Mouse (Mus musculus): ENCODE data around the gene Snx22. TPM values are rescaled to one million over a fixed set of nuclear protein-coding genes. Genes with fewer than 3 reads are reported as not detected.

The Snx22 gene
- polyA plus RNA-seq, 1 experiment: 0.16 TPM

- Histone ChIP-seq H3K27me3 (replicated peaks) (peaks cover 46% of the 10 kb centered on the region), H3K36me3 (replicated peaks; ENCODE audit: low read length) (no peaks in the 10 kb centered on the region), H3K9me3 (peaks cover 14% of the 10 kb centered on the region), H3K4me3 (replicated peaks) (no peak overlapping the region), H3K4me1 (peaks cover 9% of the 10 kb centered on the region)
- no peak for TF ChIP-seq GATA1 (IDR thresholded peaks at IDR 0.05; ENCODE audit: borderline replicate concordance, low read length)
- no peak for TF ChIP-seq FLI1 (IDR thresholded peaks at IDR 0.05; ENCODE audit: low read length)
Observed at GRCm38 (mm10) chr9:66078072-66078471, 8.6 kb upstream of the Snx22 start.

DNA sequence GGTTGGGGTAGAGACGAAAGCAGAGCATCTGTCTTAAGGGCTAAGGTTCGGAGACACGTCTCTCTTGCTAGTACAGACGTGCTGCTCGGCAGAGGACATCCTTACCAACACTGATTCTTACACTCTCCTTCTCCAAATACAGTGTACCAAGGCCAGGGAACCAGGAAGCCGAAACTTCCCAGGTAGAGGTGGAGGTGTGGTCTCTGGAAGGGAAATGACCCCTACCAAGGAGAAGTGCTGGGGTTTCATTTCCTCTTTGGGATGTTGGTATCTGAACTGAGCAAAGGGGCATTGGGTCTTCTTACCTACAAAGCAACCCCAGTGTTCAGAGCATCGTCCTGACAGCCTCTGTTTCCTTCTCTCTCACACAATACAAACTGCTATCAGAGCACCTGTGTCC lies 3.2 kb upstream of the Snx22 start:
- Histone ChIP-seq H3K36me3 (replicated peaks; ENCODE audit: low read length) (no peaks in the 10 kb centered on the region), H3K9me3 (peaks cover 14% of the 10 kb centered on the region), H3K4me3 (replicated peaks) (no peak overlapping the region), H3K27me3 (replicated peaks) (peaks cover 59% of the 10 kb centered on the region), H3K4me1 (peaks cover 19% of the 10 kb centered on the region)
- TF ChIP-seq FLI1 (IDR thresholded peaks at IDR 0.05; ENCODE audit: low read length) (no peak), GATA1 (IDR thresholded peaks at IDR 0.05; ENCODE audit: borderline replicate concordance, low read length) (no peak)

DNA sequence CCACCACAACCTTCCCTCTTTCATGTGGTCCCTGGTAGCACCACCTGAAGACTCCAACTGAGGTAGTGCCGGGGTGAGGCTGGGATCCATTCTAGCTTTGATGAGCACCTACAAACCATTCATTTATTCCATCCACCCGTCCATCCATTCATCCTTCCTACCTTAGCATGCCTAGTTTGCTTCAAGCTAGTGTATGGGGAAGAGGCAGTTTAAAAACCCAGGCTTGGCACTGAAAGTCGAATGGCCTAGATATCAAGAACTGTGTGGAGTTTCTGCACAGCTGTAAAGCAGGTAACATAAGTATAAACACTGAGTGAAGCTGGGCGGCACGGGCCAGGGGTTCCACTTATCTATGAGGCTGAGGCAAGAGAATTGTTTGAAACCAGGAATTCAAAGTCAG lies 632 bp upstream of the Snx22 start:
- H3K36me3 ChIP-seq (replicated peaks; ENCODE audit: low read length): peaks cover 25% of the 10 kb centered on the region
- peaks cover 47% of the 10 kb centered on the region for H3K27me3 ChIP-seq (replicated peaks)
- TF ChIP-seq FLI1 (IDR thresholded peaks at IDR 0.05; ENCODE audit: low read length) (no peak), GATA1 (IDR thresholded peaks at IDR 0.05; ENCODE audit: borderline replicate concordance, low read length) (no peak)
- peaks cover 29% of the 10 kb centered on the region for H3K4me1 ChIP-seq
- peaks cover 14% of the 10 kb centered on the region for H3K9me3 ChIP-seq
- H3K4me3 ChIP-seq (replicated peaks): no peak overlapping the region

- no peak for TF ChIP-seq GATA1 (IDR thresholded peaks at IDR 0.05; ENCODE audit: borderline replicate concordance, low read length)
- TF ChIP-seq FLI1 (IDR thresholded peaks at IDR 0.05; ENCODE audit: low read length): no peak
- peaks cover 34% of the 10 kb centered on the region for H3K36me3 ChIP-seq (replicated peaks; ENCODE audit: low read length)
- peaks cover 44% of the 10 kb centered on the region for H3K27me3 ChIP-seq (replicated peaks)
- peaks cover 5% of the 10 kb centered on the region for H3K9me3 ChIP-seq
- peak overlapping the region; percentile 92 for H3K4me3 ChIP-seq (replicated peaks)
- peaks cover 34% of the 10 kb centered on the region for H3K4me1 ChIP-seq
Observed at GRCm38 (mm10) chr9:66068971-66069391, 538 bp downstream of the Snx22 start.

GRCm38 (mm10) chr9:66068056-66068455 lies 1.5 kb downstream of the Snx22 start:
- H3K4me1 ChIP-seq: peaks cover 35% of the 10 kb centered on the region
- no peak overlapping the region for H3K4me3 ChIP-seq (replicated peaks)
- H3K9me3 ChIP-seq: no peaks in the 10 kb centered on the region
- no peak for TF ChIP-seq GATA1 (IDR thresholded peaks at IDR 0.05; ENCODE audit: borderline replicate concordance, low read length)
- TF ChIP-seq FLI1 (IDR thresholded peaks at IDR 0.05; ENCODE audit: low read length): no peak
- H3K27me3 ChIP-seq (replicated peaks): peaks cover 35% of the 10 kb centered on the region
- H3K36me3 ChIP-seq (replicated peaks; ENCODE audit: low read length): peaks cover 43% of the 10 kb centered on the region

DNA sequence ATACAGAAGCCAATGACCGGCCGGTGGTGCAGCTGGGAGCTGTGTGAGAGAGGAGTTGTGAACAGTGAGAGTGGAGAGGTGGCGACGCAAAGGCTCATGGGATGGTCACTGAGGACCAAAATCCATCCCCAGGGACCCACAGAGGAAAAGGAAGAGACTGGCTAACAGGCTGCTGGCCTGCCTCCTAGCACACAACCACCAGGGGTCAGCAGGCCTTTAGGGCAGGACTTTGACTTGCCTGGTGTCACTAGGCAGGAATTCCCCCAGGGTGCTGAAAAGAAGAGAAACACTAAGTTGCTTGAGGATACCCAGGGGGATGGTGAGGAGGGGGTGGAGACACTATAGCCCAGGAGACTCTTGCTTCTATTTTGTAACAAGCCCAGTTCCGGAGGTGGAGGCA lies 2.0 kb downstream of the Snx22 start:
- Histone ChIP-seq H3K9me3 (no peaks in the 10 kb centered on the region), H3K4me1 (peaks cover 40% of the 10 kb centered on the region), H3K36me3 (replicated peaks; ENCODE audit: low read length) (peaks cover 48% of the 10 kb centered on the region), H3K27me3 (replicated peaks) (peaks cover 30% of the 10 kb centered on the region), H3K4me3 (replicated peaks) (no peak overlapping the region)
- TF ChIP-seq FLI1 (IDR thresholded peaks at IDR 0.05; ENCODE audit: low read length): no peak
- no peak for TF ChIP-seq GATA1 (IDR thresholded peaks at IDR 0.05; ENCODE audit: borderline replicate concordance, low read length)

- H3K9me3 ChIP-seq: no peaks in the 10 kb centered on the region
- peaks cover 53% of the 10 kb centered on the region for H3K36me3 ChIP-seq (replicated peaks; ENCODE audit: low read length)
- H3K4me1 ChIP-seq: peaks cover 45% of the 10 kb centered on the region
- TF ChIP-seq FLI1 (IDR thresholded peaks at IDR 0.05; ENCODE audit: low read length) (no peak), GATA1 (IDR thresholded peaks at IDR 0.05; ENCODE audit: borderline replicate concordance, low read length) (no peak)
- H3K4me3 ChIP-seq (replicated peaks): no peak overlapping the region
- peaks cover 29% of the 10 kb centered on the region for H3K27me3 ChIP-seq (replicated peaks)
Observed at GRCm38 (mm10) chr9:66066791-66067190, 2.7 kb downstream of the Snx22 start.

GRCm38 (mm10) chr9:66064316-66064715 lies 5.2 kb downstream of the Snx22 start:
- TF ChIP-seq FLI1 (IDR thresholded peaks at IDR 0.05; ENCODE audit: low read length) (no peak), GATA1 (IDR thresholded peaks at IDR 0.05; ENCODE audit: borderline replicate concordance, low read length) (no peak)
- Histone ChIP-seq H3K9me3 (no peaks in the 10 kb centered on the region), H3K4me3 (replicated peaks) (peak overlapping the region; percentile 8), H3K27me3 (replicated peaks) (peaks cover 15% of the 10 kb centered on the region), H3K4me1 (peaks cover 51% of the 10 kb centered on the region), H3K36me3 (replicated peaks; ENCODE audit: low read length) (peaks cover 57% of the 10 kb centered on the region)

GRCm38 (mm10) chr9:66063446-66063845 lies 6.1 kb downstream of the Snx22 start:
- TF ChIP-seq FLI1 (IDR thresholded peaks at IDR 0.05; ENCODE audit: low read length): no peak
- H3K27me3 ChIP-seq (replicated peaks): peaks cover 7% of the 10 kb centered on the region
- peaks cover 57% of the 10 kb centered on the region for H3K36me3 ChIP-seq (replicated peaks; ENCODE audit: low read length)
- no peak overlapping the region for H3K4me3 ChIP-seq (replicated peaks)
- no peaks in the 10 kb centered on the region for H3K9me3 ChIP-seq
- H3K4me1 ChIP-seq: peaks cover 51% of the 10 kb centered on the region

DNA sequence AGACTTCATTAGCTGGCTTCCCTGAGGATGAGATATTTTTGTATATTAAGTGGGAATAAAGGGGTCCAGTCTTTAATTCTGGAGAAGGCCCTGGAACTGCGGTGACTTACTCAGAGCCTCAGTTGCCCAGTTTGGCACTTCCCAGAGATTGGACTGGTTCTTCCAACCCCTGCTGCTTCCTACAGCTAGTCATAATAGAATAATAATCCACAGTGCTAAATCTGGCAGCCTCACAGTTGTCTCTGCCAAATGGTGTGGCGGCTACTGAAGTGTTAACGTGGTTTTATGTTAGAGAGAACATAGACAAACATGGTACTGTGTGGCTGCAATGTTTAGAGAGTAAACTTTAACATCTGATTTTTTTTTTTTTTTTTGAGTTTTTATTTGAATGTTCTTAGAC lies 7.9 kb downstream of the Snx22 start:
- peaks cover 48% of the 10 kb centered on the region for H3K36me3 ChIP-seq (replicated peaks; ENCODE audit: low read length)
- no peak for TF ChIP-seq GATA1 (IDR thresholded peaks at IDR 0.05; ENCODE audit: borderline replicate concordance, low read length)

GRCm38 (mm10) chr9:66060986-66061385 lies 8.5 kb downstream of the Snx22 start:
- Histone ChIP-seq H3K9me3 (no peaks in the 10 kb centered on the region), H3K4me1 (peaks cover 53% of the 10 kb centered on the region), H3K27me3 (replicated peaks) (no peaks in the 10 kb centered on the region), H3K4me3 (replicated peaks) (peak overlapping the region; percentile 97), H3K36me3 (replicated peaks; ENCODE audit: low read length) (peaks cover 41% of the 10 kb centered on the region)
- TF ChIP-seq FLI1 (IDR thresholded peaks at IDR 0.05; ENCODE audit: low read length): no peak
- no peak for TF ChIP-seq GATA1 (IDR thresholded peaks at IDR 0.05; ENCODE audit: borderline replicate concordance, low read length)

More for the DNA sequence above, 7.9 kb downstream of the Snx22 start:
- Histone ChIP-seq H3K4me1 (peaks cover 53% of the 10 kb centered on the region), H3K27me3 (replicated peaks) (no peaks in the 10 kb centered on the region), H3K4me3 (replicated peaks) (peak overlapping the region; percentile 97), H3K9me3 (no peaks in the 10 kb centered on the region)

Measured in megakaryocyte, embryonic 14.5 days (primary cell).